Mouse (Mus musculus) CD4-positive, CD25-positive, alpha-beta regulatory T cell, adult 2 months (primary cell): ENCODE data around the gene Zfp955a.
"Not testable (repeated sequence)": the region's sequence is repeated elsewhere in the genome, so short reads cannot be mapped to it uniquely, and the experiment has no call there.

Source experiments
- DNase-seq: peaks from one replicate; pipeline ENCODE4 v3.0.0-alpha.2; 2012; ENCODE audit warnings: low read depth, low spot score

Zfp955a gene

DNA sequence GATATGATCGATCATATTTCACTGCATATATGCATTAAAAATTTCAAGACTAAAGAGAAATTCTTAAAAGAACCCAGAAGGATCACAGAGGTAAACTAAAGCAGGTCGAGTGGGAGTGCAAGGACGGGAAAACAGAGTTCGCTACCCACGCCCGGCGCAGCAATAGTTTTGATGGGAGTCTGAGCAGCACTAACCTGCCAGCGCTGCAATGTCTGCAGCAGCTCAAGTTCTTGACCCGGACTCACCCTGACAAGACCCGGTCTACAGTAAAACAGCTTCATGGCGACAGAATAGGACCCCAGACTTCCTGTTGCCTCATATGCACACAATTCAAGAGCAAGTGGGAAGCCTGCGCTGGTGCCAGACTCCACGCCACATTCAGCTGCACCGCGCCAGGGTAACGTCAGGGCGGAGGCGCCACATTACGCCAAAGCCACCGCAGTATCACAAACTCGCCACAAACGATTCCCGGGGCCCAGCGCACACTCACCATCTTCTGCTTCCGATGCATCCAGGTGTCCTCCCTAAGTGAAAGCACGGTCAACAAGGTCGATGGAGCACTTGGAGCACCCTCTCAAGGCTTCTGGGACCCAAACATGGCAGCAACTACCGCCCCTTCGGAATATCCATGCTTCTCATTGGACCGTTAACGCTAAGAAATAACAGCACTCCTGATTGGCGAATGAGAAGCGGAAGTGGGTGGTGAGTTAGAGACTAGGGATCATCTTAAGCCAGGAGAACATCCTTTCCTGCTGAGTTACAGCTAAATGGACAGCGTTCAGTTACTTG lies at the start of gene Zfp955a:
Gene Zfp955a (minus strand): TSS at position 616 of the 789 bp plus-strand sequence.
- not testable (repeated sequence) for DNase-seq

DNA sequence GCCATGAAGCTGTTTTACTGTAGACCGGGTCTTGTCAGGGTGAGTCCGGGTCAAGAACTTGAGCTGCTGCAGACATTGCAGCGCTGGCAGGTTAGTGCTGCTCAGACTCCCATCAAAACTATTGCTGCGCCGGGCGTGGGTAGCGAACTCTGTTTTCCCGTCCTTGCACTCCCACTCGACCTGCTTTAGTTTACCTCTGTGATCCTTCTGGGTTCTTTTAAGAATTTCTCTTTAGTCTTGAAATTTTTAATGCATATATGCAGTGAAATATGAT lies 34.9 kb upstream of the Zfp955a start:
- not testable (repeated sequence) for DNase-seq

DNA sequence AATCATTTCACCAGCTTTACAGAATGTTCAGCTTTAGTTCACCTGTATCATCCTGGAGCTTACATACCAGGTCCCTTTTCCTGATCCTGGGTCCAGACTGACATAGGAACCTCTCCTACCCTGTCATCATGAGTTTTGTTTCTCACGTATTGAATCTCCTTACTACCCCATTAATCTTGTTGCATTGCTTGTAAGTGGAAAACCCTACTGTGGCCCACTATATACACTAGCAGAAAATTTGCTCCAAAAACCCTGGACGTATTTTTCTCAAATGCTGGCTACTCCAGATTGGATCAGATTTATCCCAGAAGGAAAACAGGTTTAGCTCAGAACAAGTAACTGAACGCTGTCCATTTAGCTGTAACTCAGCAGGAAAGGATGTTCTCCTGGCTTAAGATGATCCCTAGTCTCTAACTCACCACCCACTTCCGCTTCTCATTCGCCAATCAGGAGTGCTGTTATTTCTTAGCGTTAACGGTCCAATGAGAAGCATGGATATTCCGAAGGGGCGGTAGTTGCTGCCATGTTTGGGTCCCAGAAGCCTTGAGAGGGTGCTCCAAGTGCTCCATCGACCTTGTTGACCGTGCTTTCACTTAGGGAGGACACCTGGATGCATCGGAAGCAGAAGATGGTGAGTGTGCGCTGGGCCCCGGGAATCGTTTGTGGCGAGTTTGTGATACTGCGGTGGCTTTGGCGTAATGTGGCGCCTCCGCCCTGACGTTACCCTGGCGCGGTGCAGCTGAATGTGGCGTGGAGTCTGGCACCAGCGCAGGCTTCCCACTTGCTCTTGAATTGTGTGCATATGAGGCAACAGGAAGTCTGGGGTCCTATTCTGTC lies 34.3 kb upstream of the Zfp955a start, which contains the start of gene Zfp955b:
Gene Zfp955b (plus strand): TSS at position 506 of the 837 bp plus-strand sequence.
- DNase-seq = not testable (repeated sequence)

DNA sequence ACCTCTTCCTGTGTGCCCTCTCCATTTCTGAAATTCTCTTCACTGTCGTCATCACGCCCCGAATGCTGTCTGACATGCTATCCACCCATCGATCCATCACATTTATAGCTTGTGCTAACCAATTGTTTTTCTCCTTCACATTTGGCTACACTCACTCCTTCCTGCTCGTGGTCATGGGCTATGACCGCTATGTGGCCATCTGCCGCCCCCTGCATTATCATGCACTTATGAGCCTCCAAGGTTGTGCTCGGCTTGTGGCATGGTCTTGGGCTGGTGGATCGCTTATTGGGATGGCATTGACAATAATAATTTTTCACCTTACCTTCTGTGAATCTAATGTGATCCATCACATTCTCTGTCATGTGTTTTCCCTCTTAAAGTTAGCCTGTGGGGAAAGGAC lies 14.0 kb upstream of the Zfp955a start:
- DNase-seq = no peak

DNA sequence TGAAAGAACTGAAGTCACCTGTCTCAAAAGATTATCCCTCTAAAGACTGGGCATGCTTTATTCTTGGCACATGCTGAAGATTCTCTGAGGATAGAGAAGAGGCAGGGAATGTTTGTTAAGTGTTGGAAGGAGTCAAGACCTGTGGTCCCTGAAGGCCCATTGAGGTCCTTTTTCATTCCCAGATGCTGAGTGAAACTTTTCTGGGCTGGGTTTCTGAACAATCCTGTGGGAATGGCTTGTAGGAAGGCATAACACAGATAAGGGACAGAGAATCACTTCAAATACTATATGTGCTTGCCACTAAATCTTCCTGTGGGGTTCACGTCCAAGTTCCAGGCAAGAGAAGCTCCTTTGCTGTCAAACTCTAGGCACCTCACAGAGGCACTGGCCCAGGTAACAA lies 9.4 kb upstream of the Zfp955a start, which contains the start of gene Olfr63:
Gene Olfr63 (plus strand): TSS at position 301 of the 400 bp plus-strand sequence.
- DNase-seq = no peak

DNA sequence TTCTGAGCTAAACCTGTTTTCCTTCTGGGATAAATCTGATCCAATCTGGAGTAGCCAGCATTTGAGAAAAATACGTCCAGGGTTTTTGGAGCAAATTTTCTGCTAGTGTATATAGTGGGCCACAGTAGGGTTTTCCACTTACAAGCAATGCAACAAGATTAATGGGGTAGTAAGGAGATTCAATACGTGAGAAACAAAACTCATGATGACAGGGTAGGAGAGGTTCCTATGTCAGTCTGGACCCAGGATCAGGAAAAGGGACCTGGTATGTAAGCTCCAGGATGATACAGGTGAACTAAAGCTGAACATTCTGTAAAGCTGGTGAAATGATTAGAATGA lies 343 bp upstream of the Zfp955a start:
- not testable (repeated sequence) for DNase-seq

DNA sequence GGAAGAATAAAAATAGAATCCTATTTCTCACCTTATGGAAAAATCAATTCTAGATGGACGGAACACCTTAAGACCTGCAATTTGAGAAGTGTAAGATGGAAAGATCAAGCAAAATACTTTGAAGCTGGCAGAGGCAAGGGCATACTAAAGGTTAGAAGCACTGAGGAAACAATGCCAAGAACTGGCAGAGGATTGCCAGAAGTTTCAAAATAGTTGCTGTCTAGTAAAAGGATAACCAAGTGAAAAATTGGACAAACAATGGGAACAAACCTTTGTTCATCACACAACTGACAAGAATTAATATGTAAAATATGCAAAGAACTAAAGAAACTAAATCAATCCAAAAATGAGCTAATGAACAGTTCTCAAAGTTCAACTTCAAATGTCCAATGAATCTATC lies 18.3 kb downstream of the Zfp955a start:
- DNase-seq = not testable (repeated sequence)

DNA sequence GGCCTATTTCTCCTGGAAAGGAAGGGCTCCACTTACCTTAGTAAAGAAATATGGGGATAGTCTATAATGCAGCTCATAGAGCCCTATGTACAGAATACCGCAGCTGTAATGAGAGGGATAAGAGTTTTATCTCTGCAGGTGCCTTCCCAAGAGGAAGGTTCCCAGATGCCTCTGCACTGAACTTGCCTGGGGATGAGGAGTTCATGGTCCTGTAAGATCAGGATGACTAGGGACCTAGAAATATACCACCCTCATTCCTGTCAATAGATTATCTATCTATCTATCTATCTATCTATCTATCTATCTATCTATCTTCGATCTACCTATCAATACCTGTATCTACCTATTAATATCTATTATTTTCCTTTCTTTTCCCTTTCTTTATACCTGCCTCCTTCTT lies 33.4 kb downstream of the Zfp955a start, which contains the start of gene Olfr1564:
Gene Olfr1564 (minus strand): TSS at position 101 of the 400 bp plus-strand sequence.
- no peak for DNase-seq

DNA sequence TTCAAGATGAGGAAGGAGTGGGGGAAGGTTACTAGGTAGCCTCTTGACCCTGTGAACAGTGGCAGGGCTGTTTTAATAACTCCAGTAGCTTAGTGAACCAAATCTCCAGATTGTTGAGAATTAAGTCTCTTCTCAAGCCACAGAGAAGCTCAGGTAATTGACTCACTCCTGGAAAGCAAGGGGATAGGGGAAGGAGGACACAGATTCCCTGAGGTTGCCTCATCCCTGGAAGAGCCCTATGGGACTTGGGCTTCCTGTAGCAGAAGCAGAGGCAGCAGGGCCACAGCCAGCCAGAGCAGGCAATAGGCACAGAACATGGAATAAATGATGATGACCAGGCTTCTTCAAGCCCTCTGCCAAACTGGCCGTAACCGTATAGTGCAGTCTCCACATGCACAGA lies 63.9 kb downstream of the Zfp955a start, which contains the start of gene Olfr239:
Gene Olfr239 (plus strand): TSS at position 301 of the 400 bp plus-strand sequence.
- DNase-seq = not testable (repeated sequence)
